Mouse (Mus musculus) ES-Bruce4 (cell line): ENCODE measurements at regions not wholly inside any gene's neighbourhood (a gene's known extent, or its start where the extent isn't known, plus 50 kb on each side); places are given as distances from the start of the nearest gene placed in this dataset.

ENCODE experiments used
- CTCF ChIP-seq: IDR thresholded peaks from one replicate; pipeline ENCODE4 v1.8.1; 2011; ENCODE audit warnings: low read depth, low read length
- EP300 ChIP-seq: IDR thresholded peaks from 2 replicates; pipeline ENCODE4 v1.6.1; 2011; ENCODE audit warnings: low read depth, low read length; ENCODE audit not compliant: insufficient read depth

GRCm38 (mm10) chr11:48098063-48098462 lies 109.3 kb upstream of the Sgcd start:
- no peak for TF ChIP-seq CTCF
- TF ChIP-seq EP300 = no peak
